Mouse (Mus musculus) CH12.LX (cell line): ENCODE data around the gene Gcm1. TPM values are rescaled to one million over a fixed set of nuclear protein-coding genes. Genes with fewer than 3 reads are reported as not detected.

Experiments
- DNase-seq: peaks from one replicate; pipeline ENCODE4 v3.0.0-alpha.2; 2013; ENCODE audit errors: extremely low read depth
- H3K27ac ChIP-seq: 2 replicates; pipeline ENCODE4 v1.5.1; 2012; ENCODE audit warnings: low read depth, mild to moderate bottlenecking, control low read depth, moderate library complexity; ENCODE audit not compliant: insufficient read depth
- H3K27me3 ChIP-seq: replicated peaks from 2 replicates; pipeline ENCODE3; 2012; ENCODE audit warnings: inconsistent platforms
- H3K36me3 ChIP-seq, 2 experiments: replicated peaks in 1 of 2; 2 replicates each; pipeline versions ENCODE3 to v1.6.1; 2012; ENCODE audit warnings: inconsistent platforms in 1 of 2, low read length in 1 of 2, mild to moderate bottlenecking in 1 of 2, mixed read lengths in 1 of 2, moderate library complexity in 1 of 2; ENCODE audit not compliant: control insufficient read depth in 1 of 2, insufficient read depth in 1 of 2
- H3K4me1 ChIP-seq, 2 experiments: 2 replicates each; pipeline ENCODE4 v1.6.1; 2012; ENCODE audit warnings: inconsistent platforms in 1 of 2, moderate library complexity in 1 of 2; ENCODE audit not compliant: insufficient read depth in 2 of 2, control insufficient read depth in 1 of 2
- H3K4me2 ChIP-seq: 2 replicates; pipeline ENCODE4 v1.6.1; 2012; ENCODE audit warnings: low read depth, mild to moderate bottlenecking, control low read depth; ENCODE audit not compliant: poor library complexity, insufficient read depth, severe bottlenecking
- H3K4me3 ChIP-seq, 3 experiments: fragments of 150-350 bp in 1 of 3; sonication (generic) in 1 of 3; replicated peaks in 1 of 3; 2 replicates each; pipeline versions ENCODE3 to v1.5.1; 2011 to 2012; ENCODE audit warnings: low read depth in 2 of 3, low read length in 2 of 3, mild to moderate bottlenecking in 2 of 3, moderate library complexity in 2 of 3, control low read depth in 1 of 3, improper control_type of control experiment in 1 of 3, inconsistent platforms in 1 of 3, mixed read lengths in 1 of 3; ENCODE audit not compliant: poor library complexity in 1 of 3
- H3K79me2 ChIP-seq: replicated peaks from 2 replicates; pipeline ENCODE4 v1.6.1; 2012; ENCODE audit warnings: mild to moderate bottlenecking, moderate library complexity; ENCODE audit not compliant: control insufficient read depth, poor library complexity, insufficient read depth, severe bottlenecking; ENCODE audit errors: extremely low read depth
- H3K9ac ChIP-seq: 2 replicates; pipeline ENCODE4 v1.6.1; 2012; ENCODE audit warnings: low read depth, mild to moderate bottlenecking, control low read depth, moderate library complexity; ENCODE audit not compliant: insufficient read depth
- H3K9me3 ChIP-seq: replicated peaks from 2 replicates; pipeline ENCODE3; 2012; ENCODE audit warnings: low read length, inconsistent platforms, mixed read lengths
- BHLHE40 ChIP-seq: IDR thresholded peaks from 2 replicates; pipeline ENCODE4 v1.6.1; 2011; ENCODE audit warnings: mild to moderate bottlenecking, low read depth, low read length, improper control_type of control experiment
- CHD1 ChIP-seq: IDR thresholded peaks from 2 replicates; pipeline ENCODE4 v1.6.1; 2012; ENCODE audit warnings: low read depth, low read length, improper control_type of control experiment, inconsistent platforms
- CHD2 ChIP-seq: IDR thresholded peaks from 2 replicates; pipeline ENCODE4 v1.6.1; 2011; ENCODE audit warnings: low read length, improper control_type of control experiment
- CTCF ChIP-seq, 2 experiments: IDR thresholded peaks in 1 of 2; conservative IDR thresholded peaks in 1 of 2; 2 replicates each; pipeline ENCODE4 v1.5.1; 2011 to 2012; ENCODE audit warnings: low read depth in 2 of 2, low read length in 2 of 2, improper control_type of control experiment in 1 of 2, inconsistent platforms in 1 of 2, mild to moderate bottlenecking in 1 of 2, moderate library complexity in 1 of 2
- E2F4 ChIP-seq: IDR thresholded peaks from 2 replicates; pipeline ENCODE4 v1.6.1; 2011; ENCODE audit warnings: low read depth, low read length, improper control_type of control experiment; ENCODE audit not compliant: insufficient replicate concordance
- ELF1 ChIP-seq: IDR thresholded peaks from 2 replicates; pipeline ENCODE4 v1.6.1; 2014; ENCODE audit warnings: low read depth, mild to moderate bottlenecking, inconsistent platforms, low read length, improper control_type of control experiment
- EP300 ChIP-seq: IDR thresholded peaks from 2 replicates; pipeline ENCODE4 v1.6.1; 2011; ENCODE audit warnings: low read length, improper control_type of control experiment
- ETS1 ChIP-seq: conservative IDR thresholded peaks from 2 replicates; pipeline ENCODE4 v1.6.1; 2012; ENCODE audit warnings: low read depth, mild to moderate bottlenecking, inconsistent platforms, low read length, improper control_type of control experiment, moderate library complexity
- GABPA ChIP-seq: IDR thresholded peaks from 2 replicates; pipeline ENCODE4 v1.6.1; 2012; ENCODE audit warnings: low read depth, low read length, improper control_type of control experiment, inconsistent platforms; ENCODE audit not compliant: insufficient replicate concordance
- HCFC1 ChIP-seq: IDR thresholded peaks from 2 replicates; pipeline ENCODE4 v1.6.1; 2012; ENCODE audit warnings: low read depth, mild to moderate bottlenecking, inconsistent platforms, low read length, improper control_type of control experiment
- IRF4 ChIP-seq: IDR thresholded peaks from 2 replicates; pipeline ENCODE4 v1.6.1; 2014; ENCODE audit warnings: low read depth, mild to moderate bottlenecking, inconsistent platforms, low read length, improper control_type of control experiment
- JUN ChIP-seq: IDR thresholded peaks from 2 replicates; pipeline ENCODE4 v1.6.1; 2011; ENCODE audit warnings: low read depth, mild to moderate bottlenecking, low read length, improper control_type of control experiment, moderate library complexity; ENCODE audit not compliant: insufficient read depth
- JUND ChIP-seq: conservative IDR thresholded peaks from 2 replicates; pipeline ENCODE4 v1.6.1; 2011; ENCODE audit warnings: low read depth, low read length, improper control_type of control experiment
- KAT2A ChIP-seq: IDR thresholded peaks from 2 replicates; pipeline ENCODE4 v1.6.1; 2012; ENCODE audit warnings: low read length, improper control_type of control experiment, inconsistent platforms; ENCODE audit not compliant: insufficient replicate concordance
- MAFK ChIP-seq: IDR thresholded peaks from 2 replicates; pipeline ENCODE4 v1.6.1; 2011; ENCODE audit warnings: low read length, improper control_type of control experiment; ENCODE audit not compliant: insufficient replicate concordance
- MAX ChIP-seq: IDR thresholded peaks from 2 replicates; pipeline ENCODE4 v1.6.1; 2011; ENCODE audit warnings: low read length, improper control_type of control experiment
- MAZ ChIP-seq: IDR thresholded peaks from 2 replicates; pipeline ENCODE4 v1.6.1; 2012; ENCODE audit warnings: low read depth, mild to moderate bottlenecking, inconsistent platforms, low read length, improper control_type of control experiment, moderate library complexity
- MEF2A ChIP-seq: IDR thresholded peaks from 2 replicates; pipeline ENCODE4 v1.6.1; 2014; ENCODE audit warnings: low read depth, mild to moderate bottlenecking, inconsistent platforms, low read length, improper control_type of control experiment, borderline replicate concordance
- MXI1 ChIP-seq: IDR thresholded peaks from 2 replicates; pipeline ENCODE4 v1.6.1; 2011; ENCODE audit warnings: mild to moderate bottlenecking, low read depth, low read length, improper control_type of control experiment
- MYC ChIP-seq: IDR thresholded peaks from 2 replicates; pipeline ENCODE4 v1.6.1; 2011; ENCODE audit warnings: low read depth, mild to moderate bottlenecking, improper control_type of control experiment, low read length
- NELFE ChIP-seq: IDR thresholded peaks from 2 replicates; pipeline ENCODE4 v1.6.1; 2011; ENCODE audit warnings: low read depth, low read length, improper control_type of control experiment
- NRF1 ChIP-seq: IDR thresholded peaks from 2 replicates; pipeline ENCODE4 v1.6.1; 2014; ENCODE audit warnings: low read depth, mild to moderate bottlenecking, inconsistent platforms, low read length, improper control_type of control experiment, moderate library complexity
- PAX5 ChIP-seq: IDR thresholded peaks from 2 replicates; pipeline ENCODE4 v1.6.1; 2012; ENCODE audit warnings: low read length, inconsistent platforms, mixed read lengths
- POLR2A ChIP-seq: IDR thresholded peaks from 2 replicates; pipeline ENCODE4 v1.6.1; 2011; ENCODE audit warnings: low read depth, mild to moderate bottlenecking, improper control_type of control experiment, low read length
- POLR2AphosphoS2 ChIP-seq: IDR thresholded peaks from 2 replicates; pipeline ENCODE4 v1.6.1; 2011; ENCODE audit warnings: low read depth, low read length, improper control_type of control experiment
- RAD21 ChIP-seq: IDR thresholded peaks from 2 replicates; pipeline ENCODE4 v1.6.1; 2011; ENCODE audit warnings: low read depth, mild to moderate bottlenecking, low read length, improper control_type of control experiment, moderate library complexity
- RCOR1 ChIP-seq: conservative IDR thresholded peaks from 2 replicates; pipeline ENCODE4 v1.6.1; 2012; ENCODE audit warnings: low read depth, mild to moderate bottlenecking, inconsistent platforms, low read length, improper control_type of control experiment
- SIN3A ChIP-seq: IDR thresholded peaks from 2 replicates; pipeline ENCODE4 v1.6.1; 2012; ENCODE audit warnings: low read length, improper control_type of control experiment, inconsistent platforms
- SMC3 ChIP-seq: IDR thresholded peaks from 2 replicates; pipeline ENCODE4 v1.6.1; 2011; ENCODE audit warnings: low read depth, low read length, improper control_type of control experiment
- TBP ChIP-seq: conservative IDR thresholded peaks from 2 replicates; pipeline ENCODE4 v1.6.1; 2011; ENCODE audit warnings: low read depth, low read length, improper control_type of control experiment
- TCF12 ChIP-seq: IDR thresholded peaks from 2 replicates; pipeline ENCODE4 v1.6.1; 2014; ENCODE audit warnings: low read depth, mild to moderate bottlenecking, inconsistent platforms, low read length, improper control_type of control experiment
- UBTF ChIP-seq: IDR thresholded peaks from 2 replicates; pipeline ENCODE4 v1.6.1; 2012; ENCODE audit warnings: low read depth, mild to moderate bottlenecking, inconsistent platforms, low read length, improper control_type of control experiment, moderate library complexity
- USF1 ChIP-seq: IDR thresholded peaks from 2 replicates; pipeline ENCODE4 v1.6.1; 2014; ENCODE audit warnings: low read depth, mild to moderate bottlenecking, inconsistent platforms, low read length, improper control_type of control experiment
- USF2 ChIP-seq: conservative IDR thresholded peaks from 2 replicates; pipeline ENCODE4 v1.6.1; 2011; ENCODE audit warnings: low read depth, low read length, improper control_type of control experiment
- ZC3H11A ChIP-seq: IDR thresholded peaks from 2 replicates; pipeline ENCODE4 v1.6.1; 2012; ENCODE audit warnings: low read depth, mild to moderate bottlenecking, inconsistent platforms, low read length, improper control_type of control experiment
- ZKSCAN1 ChIP-seq: IDR thresholded peaks from 2 replicates; pipeline ENCODE4 v1.6.1; 2012; ENCODE audit warnings: low read depth, inconsistent platforms, low read length, improper control_type of control experiment, borderline replicate concordance
- ZMIZ1 ChIP-seq: IDR thresholded peaks from 2 replicates; pipeline ENCODE4 v1.6.1; 2012; ENCODE audit warnings: low read depth, mild to moderate bottlenecking, inconsistent platforms, low read length, improper control_type of control experiment
- ZNF384 ChIP-seq: IDR thresholded peaks from 2 replicates; pipeline ENCODE4 v1.6.1; 2012; ENCODE audit warnings: low read depth, low read length, improper control_type of control experiment, inconsistent platforms
- dilution Hi-C: fragments of 300-500 bp; cut with MboI; formaldehyde crosslinking; loops from 2 replicates; pipeline ENCODE4 v1.14.3; 2020; ENCODE audit warnings: low sequenced_read_pairs; ENCODE audit not compliant: extremely low pct_unique_long_range_greater_than_20kb, extremely low pct_ligation_motif_present
- in situ Hi-C: fragments of 300-500 bp; cut with MboI; formaldehyde crosslinking; loops from 3 replicates; pipeline ENCODE4 v1.14.3; 2019; ENCODE audit warnings: low sequenced_read_pairs, low pct_ligation_motif_present, low pct_unique_long_range_greater_than_20kb, mixed read lengths
- polyA plus RNA-seq: library from polyadenylated mRNA; unstranded; fragments of >175 nt; gene quantifications from 2 replicates; pipeline ENCODE4 v1.2.1, GENCODE M21; 2012; ENCODE audit warnings: low read depth; ENCODE audit not compliant: insufficient read length
- total RNA-seq, 2 experiments: library from RNA; depleted of rRNA; stranded (reverse); fragments of 300-350 nt in 1 of 2; fragments of >200 nt in 1 of 2; gene quantifications; 2 replicates each; pipeline ENCODE4 v1.2.3; 2012 to 2014

The Gcm1 gene
- total and polyA plus RNA-seq, 3 experiments = not detected

- in situ Hi-C loops (no loop called here), dilution Hi-C loops (no loop called here)
- TF ChIP-seq ZKSCAN1 = peak; percentile 99
- no peak for TF ChIP-seq SMC3
- no peak for TF ChIP-seq USF1
- TF ChIP-seq POLR2AphosphoS2 = no peak
- TF ChIP-seq E2F4 = no peak
- no peak for TF ChIP-seq MAZ
- TF ChIP-seq CHD1 = no peak
- TF ChIP-seq MXI1 = peak; percentile 72
- no peak for TF ChIP-seq KAT2A
- 0 out of 2 replicates have a peak, but pooled peaks have one; percentile 8 for TF ChIP-seq MAX
- peak; percentile 44; the same call in 1 of the 2 replicates for TF ChIP-seq SIN3A
- TF ChIP-seq BHLHE40 = peak; percentile 58; the same call in 1 of the 2 replicates
- peak; percentile 75 for TF ChIP-seq POLR2A
- no peak for TF ChIP-seq CHD2
- no peak for TF ChIP-seq ETS1
- TF ChIP-seq RCOR1 = no peak
- peak; percentile 55; the same call in 1 of the 2 replicates for TF ChIP-seq UBTF
- no peak for TF ChIP-seq MEF2A
- TF ChIP-seq ELF1 = peak; percentile 47; the same call in 1 of the 2 replicates
- TF ChIP-seq NELFE = peak; percentile 88
- TF ChIP-seq ZNF384 = no peak
- TF ChIP-seq GABPA = no peak
- TF ChIP-seq USF2 = no peak
- TF ChIP-seq MAFK = no peak
- TF ChIP-seq TBP = 0 out of 2 replicates have a peak, but pooled peaks have one; percentile 10
- no peak for TF ChIP-seq JUND
- TF ChIP-seq HCFC1 = no peak
- no peak for TF ChIP-seq JUN
- no peak for TF ChIP-seq RAD21
- TF ChIP-seq ZMIZ1 = no peak; the same call in 1 of the 2 replicates
- no peak for TF ChIP-seq PAX5
- TF ChIP-seq NRF1 = peak; percentile 97
- no peak for TF ChIP-seq ZC3H11A
- no peak for TF ChIP-seq MYC
- TF ChIP-seq IRF4 = no peak
- 0 out of 2 replicates have a peak, but pooled peaks have one; percentile 34 for TF ChIP-seq EP300
- no peak for TF ChIP-seq CTCF (conservative IDR thresholded peaks at IDR 0.05 in 1 of 2, IDR thresholded peaks at IDR 0.05 in 1 of 2; ENCODE audit: low read depth in 2 of 2, low read length in 2 of 2)
- TF ChIP-seq TCF12 = peak; percentile 67; the same call in 1 of the 2 replicates
- Histone ChIP-seq H3K79me2 (no peaks in the 10 kb centered on the region; the same call in 1 of the 2 replicates), H3K9me3 (no peaks in the 10 kb centered on the region), H3K4me1 (peaks cover 4 to 46% of the 10 kb centered on the region in 2 experiments; a peak in 3 of 4 replicates), H3K4me3 (peak overlapping the region; percentile 75 to 88 (median 88)), H3K27ac (peak overlapping the region; percentile 76), H3K27me3 (no peaks in the 10 kb centered on the region), H3K9ac (peak overlapping the region; percentile 86), H3K4me2 (peak overlapping the region; percentile 52), H3K36me3 (peaks cover 2 to 19% of the 10 kb centered on the region in 2 experiments)
- peak; percentile 75 for DNase-seq
These were observed 56.4 kb downstream of the Gcm1 start for GRCm38 (mm10) chr9:78107912-78108795.
